8 mouse cellular contexts compared by ENCODE assay signal in the genomic region with DNA sequence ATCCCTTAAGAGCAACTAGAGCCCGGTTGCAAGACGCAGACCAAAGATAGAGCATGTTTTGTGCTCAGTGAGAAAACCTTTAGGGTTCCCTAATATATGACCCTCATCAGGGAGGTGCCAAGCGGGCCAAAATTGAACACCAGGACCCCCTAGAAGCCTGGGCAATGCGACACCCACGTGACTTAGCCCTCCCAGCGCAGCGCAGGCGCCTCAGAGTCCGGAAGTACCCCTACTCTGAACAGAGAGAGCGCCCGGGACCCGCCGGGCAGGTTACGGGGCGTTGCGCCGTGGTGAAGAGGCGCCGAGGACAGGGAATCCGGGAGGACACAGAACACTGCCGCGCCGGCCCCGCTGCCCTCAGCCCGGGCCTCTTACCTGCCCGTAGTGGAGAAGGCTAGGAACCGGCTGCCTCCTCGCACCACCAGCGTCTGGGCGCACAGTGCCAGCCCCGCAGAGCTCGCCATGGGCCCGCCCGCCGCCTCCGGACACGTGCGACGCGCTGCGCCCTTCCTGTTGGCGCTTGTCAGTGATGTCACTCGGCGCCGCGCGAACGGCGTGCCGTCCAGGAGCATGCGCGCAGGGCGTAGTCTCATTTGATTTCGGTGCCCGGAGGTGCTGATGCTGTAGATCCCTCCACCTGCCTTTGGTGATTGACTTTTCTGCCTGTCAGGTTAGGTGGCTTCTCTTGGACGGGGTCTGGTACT. TPM values are rescaled to one million over a fixed set of nuclear protein-coding genes. Genes with fewer than 3 reads are reported as not detected.
DNase-seq lines count a peak whose midpoint lies in the region; ATAC-seq lines count a peak whose summit lies in the region.

No protein-coding gene starts in this region.

- peaks cover 30% of the 10 kb centered on the region for H3K36me3 ChIP-seq in hindbrain, embryonic 13.5 days

- WGBS in hindbrain, embryonic 13.5 days = under 1% methylated on average over 52 of the region's 56 CpGs

- DNase-seq in Muller cell, postnatal 12 days (ENCODE audit: inconsistent ontology term) = peak; percentile 92
- DNase-seq in cerebellum, adult 9-11 months = peak; percentile 91
- peak; percentile 79 to 89 for DNase-seq in frontal cortex, postnatal 10 days (ENCODE audit: low spot score in 2 of 2)
- DNase-seq in layer of hippocampus, postnatal 25 days (ENCODE audit: extremely low spot score in 1 of 2, low spot score in 1 of 2) = peak; percentile 85 to 87
- DNase-seq in lung, postnatal 25 days (ENCODE audit: low spot score) = peak; percentile 83
- peak; percentile 93 for DNase-seq in retina, embryonic 14.5 days (ENCODE audit: low spot score)
- DNase-seq in thymus, postnatal 4 days = peak; percentile 91

- peak overlapping the region; percentile 81 for H3K9ac ChIP-seq in hindbrain, embryonic 13.5 days

- no peaks in the 10 kb centered on the region for H3K27me3 ChIP-seq in hindbrain, embryonic 13.5 days

- peaks cover 21% of the 10 kb centered on the region for H3K4me1 ChIP-seq in hindbrain, embryonic 13.5 days (replicated peaks)

- peak; percentile 95 for ATAC-seq in hindbrain, embryonic 13.5 days (ENCODE audit: low FRiP score)

- H3K27ac ChIP-seq in hindbrain, embryonic 13.5 days = peak overlapping the region; percentile 91

- no peaks in the 10 kb centered on the region for H3K9me3 ChIP-seq in hindbrain, embryonic 13.5 days

- H3K4me2 ChIP-seq in hindbrain, embryonic 13.5 days = peak overlapping the region; percentile 79

- peak overlapping the region; percentile 82 for H3K4me3 ChIP-seq in hindbrain, embryonic 13.5 days

RNA-seq across cellular contexts. Expression of gene Wdr4, which starts 7.8 kb away (rescaled TPM):
- 33.2 and 38.5 TPM in 2 replicates for polyA plus RNA-seq in hindbrain, embryonic 13.5 days (2015; fragmentation: Nextera tagmentation; extraction: Ambion mirVana)
- total RNA-seq in layer of hippocampus, postnatal 25 days (2021) = 10 to 100 TPM; 23.8 to 25.6 TPM

RNA-seq across cellular contexts. Expression of gene Ndufv3, which starts 8.0 kb away (rescaled TPM):
- polyA plus RNA-seq in hindbrain, embryonic 13.5 days (2015; fragmentation: Nextera tagmentation; extraction: Ambion mirVana) = 399 and 414 TPM in 2 replicates
- total RNA-seq in layer of hippocampus, postnatal 25 days (2021) = 100 to 1,000 TPM; 268 to 278 TPM

RNA-seq across cellular contexts. Expression of gene Pknox1, which starts 52.6 kb away (rescaled TPM):
- polyA plus RNA-seq in hindbrain, embryonic 13.5 days (2015; fragmentation: Nextera tagmentation; extraction: Ambion mirVana) = 42.5 and 48.2 TPM in 2 replicates
- total RNA-seq in layer of hippocampus, postnatal 25 days (2021) = 10 to 100 TPM; 13.0 to 15.8 TPM

Comparison
In these comparisons a context has a peak if more than half of its experiments do, and no peak if none do; other contexts are left out.
1. Peak in every context shown above with its lines: DNase-seq, ATAC-seq, H3K4me3 ChIP-seq and H3K27ac ChIP-seq.